Mouse (Mus musculus) intestine, embryonic 14.5 days (tissue): ENCODE results near the gene Gmcl1. TPM values are rescaled to one million over a fixed set of nuclear protein-coding genes. Genes with fewer than 3 reads are reported as not detected.

Experiments used
- ATAC-seq: fragments of 200-750 bp; cut with Nextera tagmentation; replicated peaks from 2 replicates; pipeline ENCODE4 v1.8.0; 2017; ENCODE audit warnings: low read depth, moderate number of reproducible peaks, moderate TSS enrichment, moderate library complexity; ENCODE audit not compliant: low FRiP score, low TSS enrichment
- DNase-seq: peaks from one replicate; pipeline ENCODE4 v3.0.0-alpha.2; 2018; ENCODE audit warnings: low spot score
- H3K27ac ChIP-seq: fragments of 300-500 bp; sonication (generic); 2 replicates; pipeline ENCODE4 v1.5.1; 2014; ENCODE audit warnings: low read depth, mild to moderate bottlenecking, control low read depth
- H3K27me3 ChIP-seq: fragments of 300-500 bp; sonication (generic); replicated peaks from 2 replicates; pipeline ENCODE4 v1.6.1; 2014; ENCODE audit warnings: low read length, control low read depth; ENCODE audit not compliant: control insufficient read depth, insufficient read depth
- H3K36me3 ChIP-seq: fragments of 300-500 bp; sonication (generic); 2 replicates; pipeline ENCODE4 v1.6.1; 2014; ENCODE audit warnings: low read length, control low read depth; ENCODE audit not compliant: control insufficient read depth, insufficient read depth
- H3K4me1 ChIP-seq: fragments of 300-500 bp; sonication (generic); replicated peaks from 2 replicates; pipeline ENCODE4 v1.6.1; 2014; ENCODE audit warnings: low read length, control low read depth, mixed read lengths; ENCODE audit not compliant: control insufficient read depth, insufficient read depth
- H3K4me2 ChIP-seq: fragments of 300-500 bp; sonication (generic); 2 replicates; pipeline ENCODE4 v1.6.1; 2014; ENCODE audit warnings: low read length
- H3K4me3 ChIP-seq: fragments of 300-500 bp; sonication (generic); 2 replicates; pipeline ENCODE4 v1.5.1; 2014; ENCODE audit warnings: low read depth, low read length, control low read depth, mixed read lengths
- H3K9ac ChIP-seq: fragments of 300-500 bp; sonication (generic); 2 replicates; pipeline ENCODE4 v1.6.1; 2014; ENCODE audit warnings: mild to moderate bottlenecking, low read length
- H3K9me3 ChIP-seq: fragments of 300-500 bp; sonication (generic); 2 replicates; pipeline ENCODE4 v1.6.1; 2016; ENCODE audit warnings: low read length, control low read depth; ENCODE audit not compliant: control insufficient read depth
- WGBS: fragments of 180-500 bp; shearing (Covaris S2); extraction: QIAGEN DNeasy Blood & Tissue Kit; methylation state at CpG from one replicate; pipeline ENCODE4 v1.1.7; 2014; 5-methylcytosine and 5-hydroxymethylcytosine counted together
- polyA plus RNA-seq: library from polyadenylated mRNA; unstranded; fragments of >200 nt; fragmentation: Nextera tagmentation; extraction: Ambion mirVana; gene quantifications from 2 replicates; pipeline ENCODE4 v1.2.1, GENCODE M21; 2014

Gene Gmcl1
- polyA plus RNA-seq, 1 experiment from 2014 or later, result 31.6 TPM

DNA sequence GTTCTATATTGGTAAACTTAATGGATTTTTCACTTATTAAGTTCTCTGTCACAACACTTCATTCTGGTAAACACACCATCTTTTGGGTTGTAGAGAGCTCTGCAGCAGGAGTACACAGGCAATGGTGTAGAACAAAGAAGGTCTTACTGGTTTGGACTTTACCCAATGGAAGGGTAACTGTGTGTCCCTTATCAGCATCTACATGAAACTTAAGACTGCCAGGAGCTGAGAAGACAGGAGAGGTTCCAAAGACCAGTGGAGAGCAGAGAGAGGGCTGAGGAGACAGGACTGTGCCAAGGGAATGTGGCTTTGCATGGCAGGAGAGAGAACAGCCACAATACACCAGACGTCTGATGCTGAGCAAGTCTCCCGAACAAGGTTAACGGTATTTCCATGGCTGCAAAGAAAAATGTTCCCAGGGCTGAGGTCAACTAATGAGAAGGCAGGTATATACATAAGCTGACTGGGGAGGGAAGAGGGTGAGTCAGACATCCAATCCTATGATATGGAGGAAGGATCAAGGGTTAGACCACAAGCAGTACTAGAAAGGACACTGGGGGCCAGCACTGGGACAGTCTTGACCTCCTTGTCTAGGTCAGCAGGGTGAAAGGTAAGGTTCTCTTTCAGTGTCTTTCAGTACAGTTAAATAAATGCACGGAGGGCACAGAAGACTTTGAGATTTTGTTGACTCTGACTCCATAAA, 25.0 kb downstream of the Gmcl1 start:
- Histone ChIP-seq H3K4me2 (no peak overlapping the region), H3K9ac (no peak overlapping the region), H3K27ac (no peak overlapping the region), H3K36me3 (peaks cover 55% of the 10 kb centered on the region), H3K9me3 (no peaks in the 10 kb centered on the region), H3K4me1 (no peaks in the 10 kb centered on the region), H3K4me3 (no peak overlapping the region), H3K27me3 (no peaks in the 10 kb centered on the region)
- ATAC-seq (no peak), DNase-seq (no peak)
- WGBS, result 84% methylated on average over 4 of the region's 4 CpGs

DNA sequence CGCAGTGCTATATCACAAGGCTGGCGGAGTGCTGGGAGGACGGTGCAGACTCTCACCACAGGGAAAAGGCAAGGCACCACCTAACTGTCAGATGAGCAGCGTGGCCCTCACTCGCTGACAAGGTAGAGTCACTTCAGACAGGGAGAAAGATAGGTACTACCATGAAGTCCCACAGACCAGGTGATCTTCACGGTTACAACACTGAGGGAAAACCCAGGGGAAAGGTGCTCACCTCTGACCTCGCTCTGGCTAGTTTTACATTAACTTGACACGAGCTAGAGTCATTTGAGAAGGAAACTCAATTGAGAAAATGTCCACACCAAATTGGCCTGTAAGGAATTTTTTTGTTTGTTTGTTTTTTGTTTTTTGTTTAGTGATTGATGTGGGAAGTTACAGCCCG, 30.6 kb downstream of the Gmcl1 start:
- no peaks in the 10 kb centered on the region for H3K4me1 ChIP-seq
- DNase-seq, result no peak
- H3K4me3 ChIP-seq, result no peak overlapping the region
- WGBS, result 88% methylated on average over 9 of the region's 9 CpGs
- no peak overlapping the region for H3K4me2 ChIP-seq
- no peaks in the 10 kb centered on the region for H3K9me3 ChIP-seq
- no peak overlapping the region for H3K27ac ChIP-seq
- no peak overlapping the region for H3K9ac ChIP-seq
- H3K36me3 ChIP-seq, result peaks cover 84% of the 10 kb centered on the region
- ATAC-seq, result no peak
- no peaks in the 10 kb centered on the region for H3K27me3 ChIP-seq

DNA sequence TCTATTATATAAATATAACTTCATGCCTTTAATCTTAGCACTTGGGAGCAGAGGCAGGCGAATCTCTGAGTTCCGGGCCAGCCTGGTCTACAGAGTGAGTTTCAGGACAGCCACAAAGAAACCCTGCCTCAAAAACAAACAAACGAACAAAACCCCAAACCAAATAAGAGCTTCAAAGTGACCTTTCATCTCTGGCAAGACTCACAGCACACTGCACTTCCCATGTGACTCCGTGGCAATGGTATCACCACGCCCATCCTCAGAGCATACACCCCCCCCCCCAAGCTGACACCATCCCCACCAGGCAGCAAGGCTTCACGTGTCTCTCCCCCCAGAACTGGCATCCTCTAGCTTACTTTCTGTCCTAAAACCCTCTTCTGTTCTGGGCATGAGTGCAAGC, 35.3 kb downstream of the Gmcl1 start:
- no peaks in the 10 kb centered on the region for H3K9me3 ChIP-seq
- ATAC-seq (no peak), DNase-seq (no peak)
- no peaks in the 10 kb centered on the region for H3K27me3 ChIP-seq
- 77% methylated on average over 6 of the region's 6 CpGs for WGBS
- no peak overlapping the region for H3K4me3 ChIP-seq
- H3K36me3 ChIP-seq, result peaks cover 70% of the 10 kb centered on the region
- H3K9ac ChIP-seq, result no peak overlapping the region
- no peak overlapping the region for H3K27ac ChIP-seq
- H3K4me1 ChIP-seq, result no peaks in the 10 kb centered on the region
- no peak overlapping the region for H3K4me2 ChIP-seq

DNA sequence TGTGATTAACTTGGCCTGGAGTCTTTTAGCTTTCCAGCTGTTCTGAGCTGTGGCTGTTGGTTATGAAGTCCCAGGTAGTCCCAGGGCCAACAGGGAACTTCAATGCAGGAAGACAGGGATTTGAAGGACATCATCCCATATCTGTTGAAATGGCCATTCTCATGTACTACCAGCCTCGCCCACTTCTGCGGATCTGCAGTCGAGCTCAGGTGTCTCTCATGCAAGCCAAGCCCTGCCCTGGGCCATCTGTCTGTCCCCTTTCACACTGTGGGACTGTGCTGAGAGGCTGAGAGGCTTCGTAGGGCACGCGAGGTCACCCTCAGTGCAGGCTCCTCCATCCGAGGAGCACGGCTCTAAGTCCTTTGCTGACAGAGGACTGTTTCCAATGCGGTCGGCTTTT, 37.0 kb downstream of the Gmcl1 start:
- H3K36me3 ChIP-seq, result peaks cover 65% of the 10 kb centered on the region
- no peaks in the 10 kb centered on the region for H3K4me1 ChIP-seq
- H3K4me3 ChIP-seq, result no peak overlapping the region
- ATAC-seq (no peak), DNase-seq (no peak)
- H3K9me3 ChIP-seq, result no peaks in the 10 kb centered on the region
- no peak overlapping the region for H3K4me2 ChIP-seq
- no peak overlapping the region for H3K27ac ChIP-seq
- 82% methylated on average over 10 of the region's 10 CpGs for WGBS
- H3K9ac ChIP-seq, result no peak overlapping the region
- H3K27me3 ChIP-seq, result no peaks in the 10 kb centered on the region

DNA sequence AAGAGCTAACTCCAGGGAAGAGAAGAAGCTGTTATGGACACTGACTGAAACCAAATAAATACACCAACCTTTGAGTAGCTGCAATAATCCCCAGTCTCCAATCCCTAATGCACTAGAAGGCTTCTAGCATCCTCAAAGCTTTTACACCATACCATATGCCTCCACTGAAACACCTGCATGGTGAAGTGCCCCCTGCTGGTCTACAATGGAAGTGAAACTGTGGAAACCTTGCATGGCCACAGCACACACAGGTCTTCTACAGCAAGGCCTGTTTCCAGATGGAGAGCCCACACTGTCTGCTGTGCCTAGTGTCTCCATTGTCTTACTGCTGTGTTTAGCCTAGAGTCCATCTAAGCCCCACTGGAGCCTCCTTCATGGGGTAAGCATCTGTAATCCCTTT, 38.7 kb downstream of the Gmcl1 start:
- DNase-seq, result peak; percentile 79

DNA sequence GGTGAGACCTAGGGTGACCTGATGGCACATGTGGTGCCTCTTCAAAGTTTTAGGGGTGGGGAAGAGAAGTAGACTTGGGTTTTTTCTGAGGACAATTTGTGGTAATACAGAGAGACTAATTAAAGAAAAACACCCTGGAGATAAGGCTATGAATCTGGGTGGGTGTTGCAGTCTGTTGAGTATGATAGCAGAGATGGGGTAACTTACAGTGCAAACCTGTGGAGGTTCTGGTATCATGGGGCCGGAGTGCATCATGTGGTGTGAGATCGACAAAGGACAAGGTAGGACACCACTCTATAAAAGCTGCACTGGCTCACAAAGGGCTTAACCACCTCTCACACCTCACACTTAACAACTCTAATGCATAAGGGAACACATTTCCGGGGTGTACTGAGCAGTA, 43.5 kb downstream of the Gmcl1 start:
- Histone ChIP-seq H3K9ac (no peak overlapping the region), H3K36me3 (peaks cover 32% of the 10 kb centered on the region), H3K4me1 (no peaks in the 10 kb centered on the region), H3K4me3 (no peak overlapping the region), H3K9me3 (no peaks in the 10 kb centered on the region), H3K27me3 (no peaks in the 10 kb centered on the region), H3K4me2 (no peak overlapping the region), H3K27ac (no peak overlapping the region)
- WGBS, result 96% methylated on average over 3 of the region's 3 CpGs
- no peak for DNase-seq
- no peak for ATAC-seq

More for the DNA sequence above, 38.7 kb downstream of the Gmcl1 start:
- H3K4me3 ChIP-seq, result no peak overlapping the region
- H3K36me3 ChIP-seq, result peaks cover 65% of the 10 kb centered on the region
- H3K9me3 ChIP-seq, result no peaks in the 10 kb centered on the region
- ATAC-seq, result no peak
- H3K9ac ChIP-seq, result no peak overlapping the region
- no peak overlapping the region for H3K4me2 ChIP-seq
- no peak overlapping the region for H3K27ac ChIP-seq
- H3K4me1 ChIP-seq, result no peaks in the 10 kb centered on the region
- no peaks in the 10 kb centered on the region for H3K27me3 ChIP-seq

DNA sequence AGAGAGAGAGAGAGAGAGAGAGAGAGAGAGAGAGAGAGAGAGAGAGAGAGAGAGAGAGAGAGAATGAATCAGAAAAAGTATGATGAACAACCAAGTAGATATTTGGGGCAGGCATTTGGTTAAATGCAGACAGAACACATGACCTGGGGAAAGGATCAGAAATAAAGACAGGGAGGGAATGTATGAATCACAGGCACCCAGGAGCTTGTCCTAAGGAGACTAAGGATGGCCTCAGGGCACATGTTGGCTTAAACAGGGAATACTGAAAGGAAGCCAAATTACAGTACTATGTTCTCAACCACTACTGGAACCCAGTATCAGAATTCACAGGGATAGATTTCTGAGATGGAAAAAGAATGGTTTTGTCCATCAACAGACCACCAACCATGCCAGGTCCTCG, 46.2 kb downstream of the Gmcl1 start:
- WGBS, result 89% methylated on average over 1 of the region's 1 CpGs
- Histone ChIP-seq H3K4me1 (peaks cover 7% of the 10 kb centered on the region), H3K27me3 (no peaks in the 10 kb centered on the region), H3K4me3 (no peak overlapping the region), H3K9me3 (no peaks in the 10 kb centered on the region), H3K27ac (no peak overlapping the region), H3K4me2 (no peak overlapping the region), H3K9ac (no peak overlapping the region), H3K36me3 (peaks cover 30% of the 10 kb centered on the region)
- ATAC-seq (no peak), DNase-seq (no peak)

DNA sequence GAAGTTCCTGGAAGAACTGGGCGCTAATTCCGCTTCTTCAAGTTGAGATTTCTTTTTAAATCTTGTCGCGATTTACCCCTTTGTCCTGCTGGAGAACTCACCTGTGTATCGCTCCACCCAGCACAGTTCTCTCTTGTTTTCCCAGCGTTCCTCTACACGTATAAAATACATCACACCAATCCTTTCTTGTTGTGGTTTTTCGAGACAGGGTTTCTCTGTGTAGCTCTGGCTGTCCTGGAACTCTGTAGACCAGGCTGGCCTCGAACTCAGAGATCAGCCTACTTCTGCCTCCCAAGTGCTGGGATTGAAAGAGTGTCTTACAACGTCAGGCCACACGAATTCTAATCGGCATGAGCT, 48.5 kb downstream of the Gmcl1 start:
- H3K4me3 ChIP-seq, result peak overlapping the region; percentile 62
- H3K27me3 ChIP-seq, result no peaks in the 10 kb centered on the region
- DNase-seq (no peak), ATAC-seq (no peak)
- WGBS, result 39% methylated on average over 12 of the region's 12 CpGs
- H3K9ac ChIP-seq, result peak overlapping the region; percentile 71
- peak overlapping the region; percentile 57 for H3K27ac ChIP-seq
- H3K4me2 ChIP-seq, result peak overlapping the region; percentile 73
- H3K36me3 ChIP-seq, result peaks cover 32% of the 10 kb centered on the region
- peaks cover 7% of the 10 kb centered on the region for H3K4me1 ChIP-seq
- H3K9me3 ChIP-seq, result no peaks in the 10 kb centered on the region

DNA sequence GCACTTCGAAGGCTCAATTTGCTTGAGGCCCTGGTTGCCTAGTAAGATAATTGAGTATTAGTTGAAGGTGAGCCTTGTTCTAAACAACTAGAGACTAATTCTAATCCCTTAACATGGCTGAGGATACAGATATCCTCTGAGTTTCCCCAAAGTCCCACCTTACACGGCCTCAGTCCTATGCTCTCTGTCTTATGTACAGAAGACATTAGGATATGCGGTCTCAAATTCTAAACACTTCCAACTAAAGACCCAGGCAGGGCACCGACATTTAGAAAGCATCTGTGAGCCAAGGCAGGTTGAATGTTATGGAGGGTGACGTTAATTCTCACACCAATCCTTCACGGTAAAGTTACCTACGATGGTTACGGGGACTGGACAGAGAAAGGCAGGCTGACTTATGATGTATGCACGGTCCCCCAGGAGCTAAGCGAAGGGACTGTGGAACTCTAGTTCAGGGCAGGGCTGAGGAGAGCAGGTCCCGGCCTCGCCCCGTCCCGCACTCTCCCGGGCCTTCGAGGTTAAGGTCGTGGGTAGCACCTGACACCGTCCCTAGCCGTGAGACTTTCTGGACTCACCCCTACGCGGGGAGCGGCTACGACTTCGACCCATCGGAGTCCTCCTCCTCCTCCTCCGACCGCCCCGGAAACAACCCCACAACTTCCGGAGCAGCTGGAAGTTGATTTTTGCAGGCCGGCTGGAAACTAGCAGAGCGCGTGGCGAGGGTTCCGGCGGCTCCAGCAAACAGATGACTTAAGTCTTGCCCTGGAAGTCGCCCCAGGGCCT, 49.1 kb downstream of the Gmcl1 start, which contains the start of gene Snrnp27:
Gene Snrnp27 (minus strand): TSS at position 651 of the 783 bp plus-strand sequence.
- Histone ChIP-seq H3K4me2 (peak within 1 kb of the TSS; percentile 73), H3K9ac (peak within 1 kb of the TSS; percentile 71), H3K4me3 (peak within 1 kb of the TSS; percentile 62), H3K27ac (peak within 1 kb of the TSS; percentile 57), H3K4me1 (peaks cover 7% of the 10 kb centered on the region), H3K27me3 (no peaks in the 10 kb centered on the region), H3K9me3 (no peaks in the 10 kb centered on the region), H3K36me3 (peaks cover 36% of the 10 kb centered on the region)
- peak; percentile 99 for DNase-seq
- peak; percentile 87 for ATAC-seq
- WGBS, result 3% methylated on average over 36 of the region's 36 CpGs
